Mouse (Mus musculus) CH12.LX (cell line): ENCODE measurements around the gene Psme1.

Source experiments
- CHD1 ChIP-seq: IDR thresholded peaks from 2 replicates; pipeline ENCODE4 v1.6.1; 2012; ENCODE audit warnings: low read depth, low read length, improper control_type of control experiment, inconsistent platforms
- CTCF ChIP-seq, 2 experiments: IDR thresholded peaks in 1 of 2; conservative IDR thresholded peaks in 1 of 2; 2 replicates each; pipeline ENCODE4 v1.5.1; 2011 to 2012; ENCODE audit warnings: low read depth in 2 of 2, low read length in 2 of 2, improper control_type of control experiment in 1 of 2, inconsistent platforms in 1 of 2, mild to moderate bottlenecking in 1 of 2, moderate library complexity in 1 of 2
- IRF4 ChIP-seq: IDR thresholded peaks from 2 replicates; pipeline ENCODE4 v1.6.1; 2014; ENCODE audit warnings: low read depth, mild to moderate bottlenecking, inconsistent platforms, low read length, improper control_type of control experiment
- POLR2A ChIP-seq: IDR thresholded peaks from 2 replicates; pipeline ENCODE4 v1.6.1; 2011; ENCODE audit warnings: low read depth, mild to moderate bottlenecking, improper control_type of control experiment, low read length
- POLR2AphosphoS2 ChIP-seq: IDR thresholded peaks from 2 replicates; pipeline ENCODE4 v1.6.1; 2011; ENCODE audit warnings: low read depth, low read length, improper control_type of control experiment
- RCOR1 ChIP-seq: conservative IDR thresholded peaks from 2 replicates; pipeline ENCODE4 v1.6.1; 2012; ENCODE audit warnings: low read depth, mild to moderate bottlenecking, inconsistent platforms, low read length, improper control_type of control experiment
- ZC3H11A ChIP-seq: IDR thresholded peaks from 2 replicates; pipeline ENCODE4 v1.6.1; 2012; ENCODE audit warnings: low read depth, mild to moderate bottlenecking, inconsistent platforms, low read length, improper control_type of control experiment

DNA sequence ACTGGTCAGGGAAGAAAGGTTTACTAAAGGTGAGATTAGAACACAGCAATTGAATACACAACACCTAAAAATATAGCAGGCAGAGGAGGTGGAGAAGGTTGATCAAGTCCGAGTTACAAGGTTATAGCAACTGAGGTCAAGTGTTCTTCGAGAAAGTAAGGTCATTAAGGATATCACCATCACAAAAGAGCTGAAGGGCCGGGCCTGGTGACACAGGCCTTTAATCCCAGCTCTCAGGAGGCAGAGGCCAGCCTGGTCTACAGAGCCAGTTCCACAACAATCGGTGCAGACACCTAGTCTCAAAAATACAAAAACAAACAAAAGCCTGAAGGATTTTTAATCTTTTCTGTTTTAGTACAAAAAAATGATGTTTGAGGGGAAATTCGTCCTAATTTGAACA, 26.6 kb upstream of the Psme1 start:
- TF ChIP-seq CTCF (conservative IDR thresholded peaks at IDR 0.05 in 1 of 2, IDR thresholded peaks at IDR 0.05 in 1 of 2; ENCODE audit: low read depth in 2 of 2, low read length in 2 of 2): no peak
- no peak for TF ChIP-seq CHD1
- TF ChIP-seq POLR2AphosphoS2: no peak
- TF ChIP-seq RCOR1: no peak
- no peak for TF ChIP-seq IRF4
- TF ChIP-seq POLR2A: no peak
- no peak for TF ChIP-seq ZC3H11A
